Mouse (Mus musculus) ES-E14 (cell line): ENCODE measurements around the gene Coro1c.

Experiments
- CHD2 ChIP-seq: IDR thresholded peaks from 2 replicates; pipeline ENCODE4 v1.6.1; 2014; ENCODE audit warnings: mild to moderate bottlenecking, low read depth, low read length, inconsistent platforms
- HCFC1 ChIP-seq: IDR thresholded peaks from 2 replicates; pipeline ENCODE4 v1.6.1; 2012; ENCODE audit warnings: low read length, inconsistent platforms, borderline replicate concordance; ENCODE audit not compliant: insufficient read depth
- MAFK ChIP-seq: IDR thresholded peaks from 2 replicates; pipeline ENCODE4 v1.6.1; 2014; ENCODE audit warnings: mild to moderate bottlenecking, low read depth, low read length, inconsistent platforms; ENCODE audit not compliant: insufficient read depth
- ZC3H11A ChIP-seq: IDR thresholded peaks from 2 replicates; pipeline ENCODE4 v1.6.1; 2012; ENCODE audit warnings: low read depth, mild to moderate bottlenecking, inconsistent platforms, low read length, borderline replicate concordance
- ZNF384 ChIP-seq: IDR thresholded peaks from 2 replicates; pipeline ENCODE4 v1.6.1; 2012; ENCODE audit warnings: low read depth, low read length, inconsistent platforms

GRCm38 (mm10) chr5:113845627-113846026 lies 62.9 kb downstream of the Coro1c start:
- TF ChIP-seq HCFC1 (no peak), CHD2 (no peak), ZC3H11A (no peak), MAFK (no peak), ZNF384 (no peak)
